Mouse (Mus musculus) lung, embryonic 14.5 days (tissue): ENCODE measurements at regions not wholly inside any gene's neighbourhood (a gene's known extent, or its start where the extent isn't known, plus 50 kb on each side); places are given as distances from the start of the nearest gene placed in this dataset.
A peak's percentile ranks its signal among the peaks of the same experiment; 100 is the strongest.

Source experiments
- ATAC-seq: fragments of 200-750 bp; cut with Nextera tagmentation; 2 replicates; pipeline ENCODE4 v1.8.0; 2017; ENCODE audit warnings: mild to moderate bottlenecking, moderate TSS enrichment, moderate library complexity; ENCODE audit not compliant: insufficient read depth
- DNase-seq: peaks from one replicate; pipeline ENCODE4 v3.0.0-alpha.2; 2015
- H3K27ac ChIP-seq: fragments of 300-500 bp; sonication (generic); 2 replicates; pipeline ENCODE4 v1.5.1; 2014; ENCODE audit warnings: low read depth, mild to moderate bottlenecking, moderate library complexity
- H3K27me3 ChIP-seq: fragments of 300-500 bp; sonication (generic); 2 replicates; pipeline ENCODE4 v1.6.1; 2014; ENCODE audit warnings: low read length, control low read depth; ENCODE audit not compliant: insufficient read depth
- H3K36me3 ChIP-seq: fragments of 300-500 bp; sonication (generic); 2 replicates; pipeline ENCODE4 v1.6.1; 2014; ENCODE audit warnings: control low read depth; ENCODE audit not compliant: insufficient read depth
- H3K4me1 ChIP-seq: fragments of 300-500 bp; sonication (generic); 2 replicates; pipeline ENCODE4 v1.6.1; 2014; ENCODE audit warnings: antibody characterized with exemption, control low read depth; ENCODE audit not compliant: insufficient read depth
- H3K4me2 ChIP-seq: fragments of 300-500 bp; sonication (generic); 2 replicates; pipeline ENCODE4 v1.6.1; 2014; ENCODE audit warnings: mild to moderate bottlenecking
- H3K4me3 ChIP-seq: fragments of 300-500 bp; sonication (generic); 2 replicates; pipeline ENCODE4 v1.5.1; 2014; ENCODE audit warnings: low read depth, low read length
- H3K9ac ChIP-seq: fragments of 300-500 bp; sonication (generic); 2 replicates; pipeline ENCODE4 v1.6.1; 2014
- H3K9me3 ChIP-seq: fragments of 300-500 bp; sonication (generic); 2 replicates; pipeline ENCODE4 v1.6.1; 2016; ENCODE audit warnings: low read depth, low read length, control low read depth
- CTCF ChIP-seq: IDR thresholded peaks from 2 replicates; pipeline ENCODE4 v1.5.1; 2016; ENCODE audit warnings: antibody characterized with exemption, low read depth
- WGBS: fragments of 180-500 bp; shearing (Covaris S2); extraction: QIAGEN DNeasy Blood & Tissue Kit; methylation state at CpG from one replicate; pipeline ENCODE4 v1.1.7; 2014; 5-methylcytosine and 5-hydroxymethylcytosine counted together

DNA sequence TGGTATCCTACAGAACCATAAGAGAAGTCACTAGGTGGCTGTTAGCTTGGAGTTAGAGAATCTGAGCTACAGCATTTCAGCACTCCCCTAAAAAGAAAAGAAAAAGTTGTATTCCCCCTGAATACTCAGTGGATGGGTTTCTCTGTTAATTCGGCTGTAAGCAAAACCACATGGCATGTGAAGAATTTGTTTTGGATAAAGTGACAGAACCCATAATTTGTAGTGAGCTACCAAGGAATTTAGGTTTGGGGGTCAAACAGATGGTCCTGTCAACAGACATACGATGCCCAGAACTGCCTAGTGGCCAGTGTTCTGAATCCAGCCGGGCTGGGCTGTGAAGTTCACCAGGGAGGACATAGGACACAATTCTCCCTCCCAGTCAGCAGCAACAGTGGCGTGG lies 358.0 kb upstream of the Kazn start:
- Histone ChIP-seq H3K4me1 (no peaks in the 10 kb centered on the region), H3K9ac (no peak overlapping the region), H3K36me3 (no peaks in the 10 kb centered on the region), H3K9me3 (no peaks in the 10 kb centered on the region), H3K27ac (no peak overlapping the region), H3K27me3 (no peaks in the 10 kb centered on the region), H3K4me3 (no peak overlapping the region), H3K4me2 (no peak overlapping the region)
- no peak for TF ChIP-seq CTCF
- 38% methylated on average over 4 of the region's 4 CpGs for WGBS
- DNase-seq = no peak
- no peak for ATAC-seq

DNA sequence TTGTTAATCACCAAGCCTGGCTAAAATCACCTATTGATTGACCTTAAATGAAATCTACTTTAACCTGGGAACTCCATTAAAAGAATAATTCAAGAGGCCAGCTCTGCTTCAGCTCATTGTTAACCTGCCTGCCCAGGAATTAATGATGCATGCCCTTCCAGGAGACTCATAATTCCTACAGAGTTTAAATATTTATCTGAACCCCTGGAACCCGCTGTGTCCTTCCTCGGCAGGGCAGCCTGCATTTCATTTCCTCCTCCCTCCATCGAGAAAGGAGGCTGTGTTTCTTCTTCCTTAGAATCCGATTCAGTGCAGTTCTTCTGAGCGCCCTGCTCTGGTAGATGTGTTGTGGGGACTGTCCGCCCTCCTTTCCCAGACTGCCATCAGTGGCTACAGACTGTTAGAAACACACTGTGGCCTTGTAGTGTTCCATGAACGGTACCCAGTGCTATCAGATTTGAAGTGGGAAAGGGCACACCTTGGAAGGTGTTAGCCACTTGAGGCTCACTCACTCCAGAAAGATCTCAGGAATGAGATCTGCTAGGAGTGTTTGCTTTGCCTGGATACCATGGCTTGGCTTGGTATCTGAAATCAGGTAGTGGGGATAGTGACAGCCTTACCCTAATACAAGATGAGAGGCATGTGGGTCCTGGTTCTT lies 350.0 kb upstream of the Kazn start:
- no peaks in the 10 kb centered on the region for H3K36me3 ChIP-seq
- H3K9ac ChIP-seq = no peak overlapping the region
- no peaks in the 10 kb centered on the region for H3K4me1 ChIP-seq
- peak; percentile 72; the same call in 1 of the 2 replicates for ATAC-seq
- no peaks in the 10 kb centered on the region for H3K27me3 ChIP-seq
- no peak overlapping the region for H3K4me3 ChIP-seq
- H3K27ac ChIP-seq = no peak overlapping the region
- no peak overlapping the region for H3K4me2 ChIP-seq
- TF ChIP-seq CTCF = no peak
- peak; percentile 38 for DNase-seq
- H3K9me3 ChIP-seq = no peaks in the 10 kb centered on the region
- 51% methylated on average over 7 of the region's 7 CpGs for WGBS

DNA sequence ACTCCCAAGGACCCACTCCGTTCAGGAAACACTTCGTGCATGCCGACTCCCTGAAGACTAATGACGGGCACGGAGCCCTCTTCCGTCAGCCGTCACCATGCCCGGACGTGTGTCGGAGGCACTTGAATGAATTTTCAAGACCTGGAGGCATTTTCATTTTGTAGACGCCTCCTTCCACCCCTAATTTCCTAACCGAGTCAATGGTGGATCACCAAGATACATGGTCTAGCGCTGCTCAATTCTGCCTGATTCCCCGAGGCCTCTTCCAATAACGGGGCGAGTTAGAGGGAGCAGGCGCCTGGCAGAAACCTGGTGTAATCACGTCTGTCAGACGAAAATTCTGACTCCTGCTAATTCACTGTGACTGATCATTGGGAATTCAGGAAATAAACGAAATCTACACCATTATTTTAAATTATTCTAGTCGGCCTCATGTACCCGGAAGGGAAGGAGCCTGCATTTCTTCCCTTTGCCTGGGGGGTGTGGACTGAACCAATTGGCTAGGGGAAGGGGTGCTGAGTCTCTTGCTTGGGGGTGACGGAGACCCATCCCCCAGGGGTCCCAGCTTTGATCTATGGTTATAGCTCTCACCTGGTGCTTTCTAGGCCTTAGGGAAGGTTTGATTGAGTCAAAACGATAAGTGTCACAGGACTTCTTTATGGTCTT lies 349.4 kb upstream of the Kazn start:
- TF ChIP-seq CTCF = no peak

DNA sequence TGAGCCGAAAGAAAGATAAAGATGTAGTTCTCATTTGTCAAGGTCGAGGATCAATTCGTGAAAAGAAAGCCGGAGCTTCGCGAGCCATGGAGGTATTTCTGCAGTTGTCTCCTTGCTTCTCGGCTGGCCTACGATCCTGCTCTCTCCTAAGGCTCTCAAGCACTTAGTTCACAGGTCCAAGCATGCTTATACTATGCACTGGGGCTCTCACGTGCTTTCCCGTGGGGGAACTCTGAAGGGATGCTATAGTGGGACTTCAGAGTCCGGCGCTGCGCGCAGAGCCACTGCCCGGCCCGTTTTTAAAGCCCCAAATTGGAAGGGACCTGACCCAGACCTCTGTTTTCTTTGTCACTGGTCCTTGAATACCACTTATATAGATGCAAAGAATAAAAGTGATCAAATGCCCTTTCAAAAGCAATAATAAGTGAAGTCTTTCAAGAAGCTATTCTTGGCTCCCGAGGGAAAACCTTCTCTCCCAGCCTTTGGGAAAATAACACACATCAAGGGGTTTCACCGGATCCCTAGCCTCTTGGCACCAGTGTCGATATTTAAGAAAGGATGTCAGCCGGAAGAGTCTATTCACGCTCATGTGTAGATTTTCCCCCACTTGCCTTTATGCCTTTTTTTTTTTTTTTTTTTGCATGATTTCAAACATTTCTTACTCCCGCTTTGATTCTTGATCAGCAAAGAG lies 348.3 kb upstream of the Kazn start:
- ATAC-seq = no peak
- WGBS = 79% methylated on average over 22 of the region's 22 CpGs
- no peak overlapping the region for H3K4me3 ChIP-seq

More for the DNA sequence above, 349.4 kb upstream of the Kazn start:
- Histone ChIP-seq H3K4me2 (peak overlapping the region; percentile 13; the same call in 1 of the 2 replicates), H3K9me3 (no peaks in the 10 kb centered on the region), H3K4me3 (no peak overlapping the region), H3K36me3 (no peaks in the 10 kb centered on the region), H3K27me3 (no peaks in the 10 kb centered on the region), H3K9ac (no peak overlapping the region), H3K4me1 (no peaks in the 10 kb centered on the region), H3K27ac (no peak overlapping the region)
- ATAC-seq (no peak), DNase-seq (no peak)
- WGBS = 52% methylated on average over 24 of the region's 24 CpGs

DNA sequence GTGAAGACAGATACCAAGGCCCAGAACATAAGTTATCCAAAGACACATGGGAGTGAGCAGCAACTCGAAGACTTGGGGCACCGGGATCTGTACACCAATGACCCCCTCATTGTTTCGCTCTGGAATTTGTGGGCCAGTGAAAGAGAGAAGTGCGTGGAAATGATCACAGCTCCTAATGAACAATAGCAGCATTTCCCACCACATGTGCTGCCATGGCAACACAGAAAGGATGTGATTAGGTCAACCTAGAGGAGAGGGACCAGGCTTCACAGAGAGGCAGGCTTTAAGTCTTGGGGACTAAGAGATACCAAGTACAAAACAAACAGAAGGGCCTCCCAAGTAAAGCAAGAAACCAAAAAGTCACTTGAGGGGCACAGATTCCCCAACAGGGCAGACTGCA lies 339.3 kb upstream of the Kazn start:
- DNase-seq = no peak

More for the DNA sequence above, 348.3 kb upstream of the Kazn start:
- Histone ChIP-seq H3K9me3 (no peaks in the 10 kb centered on the region), H3K27ac (no peak overlapping the region), H3K9ac (no peak overlapping the region), H3K4me1 (no peaks in the 10 kb centered on the region), H3K27me3 (no peaks in the 10 kb centered on the region), H3K36me3 (no peaks in the 10 kb centered on the region), H3K4me2 (no peak overlapping the region)
- no peak for TF ChIP-seq CTCF
- DNase-seq = no peak

DNA sequence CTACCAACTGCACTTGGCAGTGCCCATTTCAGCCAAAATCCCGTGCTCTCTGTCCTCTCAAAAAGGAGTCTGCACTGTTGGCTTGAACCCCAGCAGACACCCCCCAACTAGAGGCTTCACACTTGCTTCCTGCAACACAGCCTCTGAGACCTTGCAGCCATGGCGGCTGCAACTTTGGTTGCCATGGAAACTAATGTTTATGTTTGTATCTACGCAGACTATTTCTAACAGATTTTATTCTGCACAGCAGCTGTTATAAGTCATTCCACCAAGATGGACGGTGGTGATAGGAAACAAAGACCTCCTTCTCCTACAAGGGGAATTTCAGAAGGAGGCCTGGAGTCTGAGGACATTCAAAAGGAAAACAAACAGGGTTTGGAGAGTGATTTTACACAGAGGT lies 338.3 kb upstream of the Kazn start:
- Histone ChIP-seq H3K27me3 (no peaks in the 10 kb centered on the region), H3K4me2 (no peak overlapping the region), H3K27ac (0 out of 2 replicates have a peak overlapping the region, but pooled peaks have one; percentile 21), H3K9me3 (no peaks in the 10 kb centered on the region), H3K36me3 (no peaks in the 10 kb centered on the region), H3K9ac (no peak overlapping the region), H3K4me3 (no peak overlapping the region), H3K4me1 (no peaks in the 10 kb centered on the region)
- ATAC-seq = peak; percentile 86
- DNase-seq = peak; percentile 90
- no peak for TF ChIP-seq CTCF
- WGBS = 13% methylated on average over 4 of the region's 4 CpGs

More for the DNA sequence above, 339.3 kb upstream of the Kazn start:
- Histone ChIP-seq H3K9ac (no peak overlapping the region), H3K4me3 (no peak overlapping the region), H3K4me1 (no peaks in the 10 kb centered on the region), H3K4me2 (no peak overlapping the region), H3K9me3 (no peaks in the 10 kb centered on the region), H3K27ac (no peak overlapping the region), H3K27me3 (no peaks in the 10 kb centered on the region), H3K36me3 (no peaks in the 10 kb centered on the region)
- no peak for ATAC-seq
- WGBS = 80% methylated on average over 4 of the region's 4 CpGs
- TF ChIP-seq CTCF = no peak

DNA sequence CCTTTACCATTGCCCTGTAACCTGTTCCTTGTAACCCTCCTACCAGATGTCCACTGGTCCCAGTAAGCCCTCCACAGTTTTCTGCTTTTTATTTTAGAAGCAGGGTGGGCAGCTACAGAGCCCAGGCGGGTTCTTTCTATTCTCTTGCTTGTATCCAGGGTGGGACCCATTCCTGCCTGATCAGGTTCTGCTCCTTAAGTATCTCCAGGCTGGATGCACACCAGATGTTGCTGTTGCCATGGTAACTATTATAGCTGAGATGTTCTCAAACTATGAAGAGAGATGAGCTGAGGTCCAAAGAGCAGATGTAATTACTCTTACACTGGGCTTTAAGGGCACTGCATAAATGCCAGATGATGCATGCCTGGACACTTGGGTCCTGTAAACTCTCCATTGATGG lies 335.3 kb upstream of the Kazn start:
- DNase-seq (no peak), ATAC-seq (no peak)

More for the DNA sequence above, 335.3 kb upstream of the Kazn start:
- no peak overlapping the region for H3K27ac ChIP-seq
- no peaks in the 10 kb centered on the region for H3K9me3 ChIP-seq
- H3K4me2 ChIP-seq = no peak overlapping the region
- no peaks in the 10 kb centered on the region for H3K36me3 ChIP-seq
- no peak for TF ChIP-seq CTCF
- H3K27me3 ChIP-seq = no peaks in the 10 kb centered on the region
- H3K9ac ChIP-seq = no peak overlapping the region
- H3K4me3 ChIP-seq = no peak overlapping the region
- 62% methylated on average over 1 of the region's 1 CpGs for WGBS
- H3K4me1 ChIP-seq = no peaks in the 10 kb centered on the region
